Mouse (Mus musculus): ENCODE results near the gene Fmnl1.

DNA sequence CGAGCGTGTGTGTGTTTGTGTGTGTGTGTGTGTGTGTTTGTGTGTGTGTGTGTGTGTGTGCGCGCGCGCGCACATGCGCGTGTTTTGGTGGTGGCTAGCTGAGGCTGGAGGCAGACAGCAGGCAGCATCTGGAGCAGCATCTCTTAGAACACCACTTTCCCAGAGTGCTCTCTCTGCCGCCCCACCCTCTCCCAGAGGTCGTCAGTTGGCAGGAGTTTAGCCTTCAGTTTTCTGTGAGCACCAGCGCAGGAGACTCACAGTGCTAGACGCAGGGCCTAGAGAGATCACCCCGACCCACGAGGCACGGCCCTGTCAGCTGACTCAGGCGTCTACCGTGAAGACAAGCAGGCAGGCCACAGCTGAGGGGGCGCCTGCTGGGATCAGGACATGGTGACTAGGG is 59.7 kb downstream of the Fmnl1 start:
- TF ChIP-seq POLR2A (IDR thresholded peaks at IDR 0.05; ENCODE audit: low read depth, low read length), result no peak
- no peak for TF ChIP-seq CTCF (IDR thresholded peaks at IDR 0.05; ENCODE audit: borderline replicate concordance, insufficient read depth, low read length)

All from embryonic fibroblast, embryonic 13.5 days (primary cell).